Mouse (Mus musculus) kidney, embryonic 15.5 days (tissue): ENCODE results near the gene Bloc1s4. TPM values are rescaled to one million over a fixed set of nuclear protein-coding genes. Genes with fewer than 3 reads are reported as not detected.

Source experiments
- ATAC-seq: fragments of 200-750 bp; cut with Nextera tagmentation; replicated peaks from 2 replicates; pipeline ENCODE4 v1.8.0; 2017; ENCODE audit warnings: moderate TSS enrichment; ENCODE audit not compliant: low FRiP score
- H3K27ac ChIP-seq: fragments of 300-500 bp; sonication (generic); 2 replicates; pipeline ENCODE4 v1.5.1; 2015; ENCODE audit warnings: mild to moderate bottlenecking, inconsistent platforms
- H3K27me3 ChIP-seq: fragments of 300-500 bp; sonication (generic); 2 replicates; pipeline ENCODE4 v1.6.1; 2015; ENCODE audit warnings: inconsistent platforms
- H3K36me3 ChIP-seq: fragments of 300-500 bp; sonication (generic); 2 replicates; pipeline ENCODE4 v1.6.1; 2015; ENCODE audit warnings: inconsistent platforms
- H3K4me1 ChIP-seq: fragments of 300-500 bp; sonication (generic); 2 replicates; pipeline ENCODE4 v1.6.1; 2015; ENCODE audit warnings: inconsistent platforms
- H3K4me2 ChIP-seq: fragments of 300-500 bp; sonication (generic); 2 replicates; pipeline ENCODE4 v1.6.1; 2015; ENCODE audit warnings: moderate library complexity, mild to moderate bottlenecking, inconsistent platforms
- H3K4me3 ChIP-seq: fragments of 300-500 bp; sonication (generic); replicated peaks from 2 replicates; pipeline ENCODE4 v1.5.1; 2015; ENCODE audit warnings: mild to moderate bottlenecking, inconsistent platforms
- H3K9ac ChIP-seq: fragments of 300-500 bp; sonication (generic); 2 replicates; pipeline ENCODE4 v1.6.1; 2015; ENCODE audit warnings: mild to moderate bottlenecking, inconsistent platforms
- H3K9me3 ChIP-seq: fragments of 300-500 bp; sonication (generic); replicated peaks from 2 replicates; pipeline ENCODE4 v1.6.1; 2016; ENCODE audit warnings: inconsistent platforms
- whole genome bisulfite sequencing: fragments of 180-500 bp; shearing (Covaris S2); methylation state at CpG from one replicate; pipeline ENCODE4 v1.1.7; 2015; ENCODE audit warnings: mixed read lengths; 5-methylcytosine and 5-hydroxymethylcytosine counted together
- polyA plus RNA-seq: library from polyadenylated mRNA; unstranded; fragments of >200 nt; fragmentation: Nextera tagmentation; extraction: Ambion mirVana; gene quantifications from 2 replicates; pipeline ENCODE4 v1.2.1, GENCODE M21; 2015

The Bloc1s4 gene
- polyA plus RNA-seq, 1 experiment from 2014 or later, result 25.6 TPM

DNA sequence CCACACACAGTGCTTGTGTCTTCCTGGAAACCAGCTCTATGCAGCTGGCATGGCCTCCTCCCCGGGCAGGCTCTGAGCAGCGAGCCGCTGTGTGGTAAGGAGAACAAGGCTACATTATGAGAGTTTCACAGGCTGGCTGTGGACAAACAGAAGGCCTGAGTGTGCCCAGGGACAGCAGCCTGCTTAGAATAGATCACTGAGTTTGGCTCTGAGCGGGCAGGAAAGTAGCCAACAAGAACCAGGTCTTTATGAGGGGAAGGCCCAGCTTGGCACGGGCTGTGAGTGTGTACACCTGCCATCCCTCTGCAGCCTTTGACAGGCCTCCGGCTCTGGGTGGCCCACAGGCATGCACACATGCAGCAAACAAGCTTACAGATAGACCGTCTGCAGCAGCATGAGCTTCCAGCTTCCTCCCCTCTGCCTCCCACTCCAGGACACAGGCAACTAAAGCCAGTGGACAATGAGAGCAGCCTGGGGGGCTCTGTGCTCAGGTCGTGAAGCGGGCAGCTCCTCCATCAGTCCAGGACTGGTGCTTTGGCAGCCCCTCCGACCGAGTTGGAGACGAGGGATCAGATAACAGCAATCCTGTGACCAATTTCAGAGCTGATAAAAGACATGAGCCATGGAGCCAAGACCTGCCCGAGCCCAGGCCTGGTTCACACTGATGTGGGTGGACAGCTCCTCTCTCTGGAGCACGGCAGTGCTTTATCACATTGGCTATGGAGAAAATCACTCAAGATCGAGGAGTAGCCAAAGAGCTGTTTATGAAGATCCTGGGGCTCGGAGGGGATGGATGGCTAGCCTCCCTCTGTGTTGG is 9.4 kb downstream of the Bloc1s4 start:
- ATAC-seq, result no peak
- WGBS, result 53% methylated on average over 16 of the region's 16 CpGs
- no peaks in the 10 kb centered on the region for H3K9me3 ChIP-seq

DNA sequence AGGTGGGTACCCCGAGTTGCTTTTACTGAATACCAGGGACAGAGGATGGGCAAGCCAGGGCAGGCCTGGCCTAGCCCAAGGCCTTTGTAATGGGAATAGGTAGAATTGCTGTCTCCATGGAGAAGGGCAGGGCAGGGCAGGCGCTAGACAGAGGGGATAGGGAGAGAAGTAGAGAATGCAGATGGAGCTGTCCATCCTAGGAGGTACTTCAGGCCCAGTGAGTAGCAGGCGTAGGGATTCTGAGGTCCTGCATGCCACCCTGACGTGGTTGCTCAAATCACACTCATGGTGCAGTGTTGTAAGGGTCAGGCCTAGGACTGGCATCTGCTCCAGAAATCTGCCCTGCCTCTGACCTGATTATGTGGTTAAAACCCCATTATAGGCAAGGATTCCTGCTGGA is 10.7 kb downstream of the Bloc1s4 start:
- Histone ChIP-seq H3K36me3 (no peaks in the 10 kb centered on the region), H3K9ac (no peak overlapping the region), H3K4me2 (no peak overlapping the region), H3K27me3 (no peaks in the 10 kb centered on the region), H3K9me3 (no peaks in the 10 kb centered on the region), H3K4me3 (no peak overlapping the region), H3K27ac (no peak overlapping the region), H3K4me1 (0 out of 2 replicates have a peak, but pooled peaks cover 3% of the 10 kb centered on the region)
- 66% methylated on average over 4 of the region's 4 CpGs for WGBS
- no peak for ATAC-seq

More for the DNA sequence above, 9.4 kb downstream of the Bloc1s4 start:
- H3K9ac ChIP-seq, result no peak overlapping the region
- H3K27me3 ChIP-seq, result no peaks in the 10 kb centered on the region
- no peak overlapping the region for H3K4me3 ChIP-seq
- no peak overlapping the region for H3K4me2 ChIP-seq
- H3K27ac ChIP-seq, result no peak overlapping the region
- 0 out of 2 replicates have a peak, but pooled peaks cover 3% of the 10 kb centered on the region for H3K4me1 ChIP-seq
- no peaks in the 10 kb centered on the region for H3K36me3 ChIP-seq

DNA sequence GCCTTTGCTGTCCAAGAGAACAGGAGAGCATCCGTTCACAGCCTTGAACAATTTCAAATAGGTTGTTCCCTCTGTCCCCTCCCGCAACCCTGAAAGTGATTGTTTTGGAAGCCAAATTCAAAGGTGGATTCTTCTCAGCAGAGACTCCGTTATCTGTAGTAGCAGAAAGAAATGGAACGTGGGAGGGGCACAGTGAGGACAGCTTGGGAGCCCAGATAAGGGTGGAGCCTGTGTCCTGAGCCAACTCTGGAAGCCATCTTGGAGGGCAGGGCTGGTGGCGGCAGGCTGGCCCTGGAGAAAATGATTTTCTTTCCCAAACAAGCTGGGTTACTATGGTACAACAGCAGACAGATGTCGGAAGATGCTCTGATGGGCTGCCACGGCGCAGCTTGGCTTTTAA is 12.4 kb downstream of the Bloc1s4 start:
- WGBS, result 79% methylated on average over 8 of the region's 8 CpGs
- no peaks in the 10 kb centered on the region for H3K27me3 ChIP-seq
- ATAC-seq, result no peak; the same call in 1 of the 2 replicates

DNA sequence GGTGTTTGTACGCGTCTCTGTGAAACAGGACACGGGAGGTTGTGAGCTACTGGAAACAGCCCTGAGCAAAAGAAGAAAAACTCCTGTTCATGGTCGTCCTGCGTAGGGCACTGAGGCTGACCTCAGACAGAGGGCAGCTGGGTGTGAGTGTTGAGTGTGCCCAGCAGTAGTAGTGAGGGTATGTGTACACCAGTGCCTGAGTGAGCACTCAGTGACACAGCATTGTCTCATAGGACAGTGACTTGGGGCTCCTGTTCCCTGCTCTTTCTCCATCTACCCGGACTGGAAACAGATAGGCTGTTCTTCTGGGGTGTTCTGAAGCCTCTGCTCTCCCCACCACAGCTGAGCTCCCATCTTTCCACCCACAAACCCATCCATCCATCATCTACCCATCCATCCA is 13.3 kb downstream of the Bloc1s4 start:
- no peaks in the 10 kb centered on the region for H3K27me3 ChIP-seq
- no peak overlapping the region for H3K4me2 ChIP-seq
- H3K27ac ChIP-seq, result no peak overlapping the region
- 55% methylated on average over 6 of the region's 6 CpGs for WGBS
- H3K36me3 ChIP-seq, result no peaks in the 10 kb centered on the region
- no peak for ATAC-seq
- H3K9me3 ChIP-seq, result no peaks in the 10 kb centered on the region
- no peak overlapping the region for H3K4me3 ChIP-seq
- H3K9ac ChIP-seq, result no peak overlapping the region
- H3K4me1 ChIP-seq, result no peaks in the 10 kb centered on the region

More for the DNA sequence above, 12.4 kb downstream of the Bloc1s4 start:
- Histone ChIP-seq H3K4me2 (no peak overlapping the region), H3K27ac (no peak overlapping the region), H3K4me1 (no peaks in the 10 kb centered on the region), H3K9ac (no peak overlapping the region), H3K9me3 (no peaks in the 10 kb centered on the region), H3K4me3 (no peak overlapping the region), H3K36me3 (no peaks in the 10 kb centered on the region)

DNA sequence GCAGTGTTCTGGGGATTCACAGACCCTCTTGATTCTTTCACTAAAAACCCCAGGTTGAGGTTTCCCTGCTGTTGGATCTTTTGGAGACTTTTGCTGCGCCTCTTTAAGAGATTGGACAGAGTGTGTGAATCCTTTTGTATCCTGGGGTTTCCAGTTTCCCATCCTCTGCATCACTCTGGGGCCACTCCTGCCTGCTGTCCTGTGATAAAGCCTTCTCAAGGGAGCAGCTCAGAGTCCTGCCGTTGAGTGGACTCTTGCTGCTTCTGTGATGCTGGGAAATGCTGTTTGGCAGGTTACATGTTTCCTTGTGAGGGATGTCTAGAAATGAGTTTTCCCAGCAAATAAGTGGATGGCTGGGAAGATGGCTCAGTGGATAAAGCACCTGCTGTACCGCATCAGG is 15.0 kb downstream of the Bloc1s4 start:
- no peak overlapping the region for H3K9ac ChIP-seq

DNA sequence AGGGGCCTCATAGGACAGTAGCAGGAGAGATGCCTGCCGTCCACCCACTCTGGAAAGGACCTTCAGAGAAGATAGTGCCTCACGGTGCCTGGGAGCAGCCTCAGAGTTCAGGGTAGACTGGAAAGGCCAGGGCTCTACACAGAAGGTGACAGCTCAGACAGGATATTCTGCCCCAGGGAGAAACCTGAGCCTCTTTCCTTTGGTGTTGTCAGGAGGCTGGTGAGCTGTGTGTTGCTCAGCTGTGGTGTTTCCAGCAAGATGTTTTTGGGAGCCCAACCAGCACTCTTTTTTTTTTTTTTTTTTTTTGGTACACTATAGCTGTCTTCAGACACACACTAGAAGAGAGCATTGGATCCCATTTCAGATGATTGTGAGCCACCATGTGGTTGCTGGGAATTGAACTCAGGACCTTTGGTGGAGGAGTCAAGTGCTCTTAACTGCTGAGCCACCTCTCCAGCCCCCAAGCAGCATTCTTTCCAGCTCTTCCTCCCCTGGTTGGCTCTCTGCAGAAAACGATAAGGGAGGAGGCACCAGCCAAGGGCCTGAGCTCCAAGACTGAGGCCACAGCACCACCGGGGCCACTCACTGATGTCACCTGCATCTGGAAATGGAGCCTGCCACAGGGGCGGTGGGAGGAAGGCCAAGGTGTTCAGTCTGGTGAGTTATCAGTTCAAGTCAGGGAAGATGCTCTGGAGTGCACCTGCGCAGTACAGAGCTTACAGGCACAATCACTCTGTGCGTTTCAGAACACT is 16.4 kb downstream of the Bloc1s4 start:
- 0 out of 2 replicates have a peak, but pooled peaks cover 9% of the 10 kb centered on the region for H3K4me1 ChIP-seq
- H3K27ac ChIP-seq, result no peak overlapping the region
- H3K9me3 ChIP-seq, result no peaks in the 10 kb centered on the region
- H3K27me3 ChIP-seq, result no peaks in the 10 kb centered on the region
- H3K9ac ChIP-seq, result no peak overlapping the region
- H3K36me3 ChIP-seq, result no peaks in the 10 kb centered on the region
- no peak overlapping the region for H3K4me2 ChIP-seq
- no peak for ATAC-seq
- WGBS, result 61% methylated on average over 7 of the region's 7 CpGs
- H3K4me3 ChIP-seq, result no peak overlapping the region

More for the DNA sequence above, 15.0 kb downstream of the Bloc1s4 start:
- Histone ChIP-seq H3K27ac (no peak overlapping the region), H3K4me3 (no peak overlapping the region), H3K4me2 (no peak overlapping the region), H3K27me3 (no peaks in the 10 kb centered on the region), H3K36me3 (no peaks in the 10 kb centered on the region), H3K9me3 (no peaks in the 10 kb centered on the region), H3K4me1 (0 out of 2 replicates have a peak, but pooled peaks cover 7% of the 10 kb centered on the region)
- no peak for ATAC-seq
- WGBS, result 85% methylated on average over 3 of the region's 3 CpGs

DNA sequence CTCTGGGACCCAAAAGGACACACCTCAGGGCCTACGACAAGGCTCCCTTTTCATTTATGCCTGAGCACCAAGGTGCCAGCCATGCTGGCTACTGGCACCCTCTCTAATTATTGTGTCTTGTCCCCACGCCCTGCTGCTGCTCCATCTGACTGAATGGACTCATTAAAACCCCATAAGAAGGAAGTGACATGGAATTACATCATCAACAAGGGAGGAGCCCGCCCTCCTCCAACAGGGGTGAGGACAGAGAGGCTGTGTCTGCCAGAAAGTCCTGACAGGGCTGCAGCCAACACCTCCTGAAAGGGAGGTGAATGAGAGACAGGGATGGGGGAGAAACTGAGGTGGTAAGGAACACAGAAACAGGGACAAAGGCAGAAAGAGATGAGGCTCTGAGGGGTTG is 17.8 kb downstream of the Bloc1s4 start:
- no peaks in the 10 kb centered on the region for H3K36me3 ChIP-seq
- H3K27ac ChIP-seq, result no peak overlapping the region
- peaks cover 18% of the 10 kb centered on the region for H3K4me1 ChIP-seq
- 67% methylated on average over 3 of the region's 3 CpGs for WGBS
- no peaks in the 10 kb centered on the region for H3K9me3 ChIP-seq
- no peak overlapping the region for H3K4me3 ChIP-seq
- H3K9ac ChIP-seq, result no peak overlapping the region
- no peak for ATAC-seq
- no peak overlapping the region for H3K4me2 ChIP-seq
- no peaks in the 10 kb centered on the region for H3K27me3 ChIP-seq

DNA sequence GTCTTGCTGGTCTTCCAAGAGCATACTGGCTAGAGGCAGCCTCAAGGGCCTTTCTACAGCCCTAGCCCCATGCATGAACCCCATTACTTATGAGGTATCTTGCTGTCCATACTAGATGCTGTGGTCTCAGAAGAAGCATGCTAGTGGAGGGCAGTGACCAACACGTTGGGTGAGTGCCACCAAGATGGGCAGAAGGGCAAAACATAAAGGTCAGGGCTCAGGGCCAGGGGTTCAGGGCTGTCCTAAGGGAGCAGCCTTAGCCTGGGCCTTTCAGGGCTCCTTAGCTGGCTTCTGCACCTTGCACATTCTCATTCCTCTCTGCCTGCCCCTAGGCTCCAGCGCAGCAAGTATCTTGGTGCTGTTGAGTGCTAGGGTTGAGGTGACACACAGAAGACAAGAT is 18.5 kb downstream of the Bloc1s4 start:
- Histone ChIP-seq H3K27me3 (no peaks in the 10 kb centered on the region), H3K4me2 (no peak overlapping the region), H3K4me1 (peaks cover 18% of the 10 kb centered on the region), H3K27ac (no peak overlapping the region), H3K36me3 (no peaks in the 10 kb centered on the region), H3K9me3 (no peaks in the 10 kb centered on the region), H3K9ac (no peak overlapping the region), H3K4me3 (no peak overlapping the region)
- ATAC-seq, result no peak
- 94% methylated on average over 2 of the region's 2 CpGs for WGBS

DNA sequence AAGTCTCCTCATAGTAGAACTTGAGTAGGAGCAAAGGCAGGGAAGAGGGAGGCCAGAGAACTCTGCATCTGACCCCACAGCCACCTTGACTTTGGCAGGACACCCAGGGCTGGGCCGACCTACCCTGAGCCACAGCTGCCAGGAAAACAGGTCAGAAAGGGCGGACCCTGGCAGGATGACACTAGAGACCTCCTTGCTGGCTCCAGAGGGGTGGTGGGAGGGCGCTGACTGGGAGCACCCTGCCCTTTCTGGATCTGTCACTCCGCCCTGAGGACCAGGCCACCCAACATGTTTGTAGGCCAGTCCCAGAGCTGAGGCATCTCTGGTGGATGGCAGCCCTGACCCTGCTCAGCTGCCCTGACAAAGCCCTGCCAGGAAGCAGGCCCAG is 19.4 kb downstream of the Bloc1s4 start:
- Histone ChIP-seq H3K9me3 (no peaks in the 10 kb centered on the region), H3K4me2 (no peak overlapping the region)
- WGBS, result 72% methylated on average over 4 of the region's 4 CpGs

DNA sequence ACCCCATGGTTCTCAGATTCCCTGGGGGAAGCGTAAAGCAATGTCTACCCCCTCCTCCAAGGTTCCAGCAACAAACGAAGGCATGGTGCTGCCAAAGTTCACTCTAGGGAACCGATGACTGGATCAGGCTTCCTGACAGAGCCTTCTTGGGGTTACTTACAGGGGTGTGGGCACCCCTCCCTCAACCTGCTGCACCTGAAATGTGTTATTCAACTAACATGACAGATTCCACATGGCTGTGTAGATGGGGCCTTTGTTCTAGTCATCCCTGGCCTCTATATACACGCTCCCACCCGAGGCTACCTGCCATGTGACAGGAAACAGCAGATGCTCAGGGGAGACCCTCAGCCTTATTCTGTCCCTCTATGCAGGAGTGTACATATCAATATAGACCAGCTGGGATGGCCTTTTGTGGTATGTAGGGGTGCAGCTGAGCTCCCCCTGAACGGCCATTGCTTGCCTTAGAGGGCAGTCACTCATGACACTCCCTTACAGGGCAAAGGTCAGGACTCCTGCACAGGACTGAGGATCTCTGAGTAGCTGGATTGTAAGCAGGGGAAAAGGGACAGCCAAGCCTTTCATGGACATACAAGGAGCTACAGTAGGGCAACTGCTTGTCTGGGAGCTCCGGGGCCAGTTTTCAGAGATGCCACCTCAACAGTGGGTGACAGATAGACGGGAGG is 19.9 kb downstream of the Bloc1s4 start:
- Histone ChIP-seq H3K4me1 (peaks cover 21% of the 10 kb centered on the region), H3K9me3 (no peaks in the 10 kb centered on the region), H3K4me2 (no peak overlapping the region), H3K27ac (no peak overlapping the region), H3K4me3 (no peak overlapping the region), H3K27me3 (no peaks in the 10 kb centered on the region), H3K36me3 (no peaks in the 10 kb centered on the region), H3K9ac (no peak overlapping the region)
- no peak for ATAC-seq
- 63% methylated on average over 8 of the region's 8 CpGs for WGBS

More for the DNA sequence above, 19.4 kb downstream of the Bloc1s4 start:
- H3K27ac ChIP-seq, result no peak overlapping the region
- H3K27me3 ChIP-seq, result no peaks in the 10 kb centered on the region
- peaks cover 21% of the 10 kb centered on the region for H3K4me1 ChIP-seq
- H3K9ac ChIP-seq, result no peak overlapping the region
- no peak overlapping the region for H3K4me3 ChIP-seq
- H3K36me3 ChIP-seq, result no peaks in the 10 kb centered on the region
- ATAC-seq, result no peak

DNA sequence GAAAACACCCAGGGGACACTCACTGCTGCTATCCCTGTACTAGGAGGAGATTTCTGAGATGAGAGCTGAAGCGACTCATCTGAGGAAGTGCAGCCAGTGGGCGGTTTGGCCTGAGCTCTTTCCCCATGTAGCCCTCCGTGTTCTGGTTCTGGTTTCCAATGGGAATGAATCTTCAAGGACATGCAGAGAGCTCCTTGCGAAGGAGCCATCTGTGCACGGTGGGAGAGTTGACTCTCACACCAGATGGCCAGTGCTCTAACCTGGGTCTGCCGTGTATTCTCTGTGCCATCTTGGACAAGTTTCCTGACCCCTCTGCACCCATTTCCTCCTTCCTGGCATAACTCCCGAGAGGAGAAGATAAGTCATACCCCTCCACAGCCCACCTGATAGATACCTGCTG is 20.7 kb downstream of the Bloc1s4 start:
- H3K9ac ChIP-seq, result no peak overlapping the region
- H3K27ac ChIP-seq, result no peak overlapping the region
- H3K27me3 ChIP-seq, result no peaks in the 10 kb centered on the region
- no peak for ATAC-seq
- H3K4me1 ChIP-seq, result peaks cover 21% of the 10 kb centered on the region
- H3K36me3 ChIP-seq, result no peaks in the 10 kb centered on the region
- H3K4me3 ChIP-seq, result no peak overlapping the region
- H3K9me3 ChIP-seq, result no peaks in the 10 kb centered on the region
- no peak overlapping the region for H3K4me2 ChIP-seq
- WGBS, result 77% methylated on average over 7 of the region's 7 CpGs

DNA sequence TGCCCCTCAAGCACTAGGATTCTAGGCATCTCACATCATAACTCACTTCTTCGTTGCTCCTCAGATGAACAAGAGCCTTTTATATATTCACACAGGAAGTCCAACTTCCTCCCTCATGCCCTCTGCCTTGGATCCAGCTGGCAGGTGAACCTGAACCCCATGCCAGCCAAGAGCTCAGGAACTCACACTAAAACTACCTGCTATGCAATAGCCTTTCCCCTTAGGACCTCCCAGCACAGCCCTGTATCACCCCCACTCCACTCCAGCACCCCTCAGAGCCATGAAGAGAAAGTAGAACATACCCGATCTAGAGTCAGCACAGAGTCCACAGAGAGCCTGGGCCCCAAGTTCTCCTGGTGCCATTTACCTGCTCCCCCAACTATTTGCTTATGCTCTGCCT is 21.3 kb downstream of the Bloc1s4 start:
- Histone ChIP-seq H3K9me3 (no peaks in the 10 kb centered on the region), H3K9ac (no peak overlapping the region), H3K4me3 (no peak overlapping the region), H3K27me3 (no peaks in the 10 kb centered on the region), H3K27ac (no peak overlapping the region), H3K4me2 (no peak overlapping the region), H3K4me1 (peaks cover 21% of the 10 kb centered on the region), H3K36me3 (no peaks in the 10 kb centered on the region)
- ATAC-seq, result no peak
- WGBS, result 53% methylated on average over 2 of the region's 2 CpGs
